Mouse (Mus musculus): ENCODE data around the gene Ptk7.

Ptk7 gene

DNA sequence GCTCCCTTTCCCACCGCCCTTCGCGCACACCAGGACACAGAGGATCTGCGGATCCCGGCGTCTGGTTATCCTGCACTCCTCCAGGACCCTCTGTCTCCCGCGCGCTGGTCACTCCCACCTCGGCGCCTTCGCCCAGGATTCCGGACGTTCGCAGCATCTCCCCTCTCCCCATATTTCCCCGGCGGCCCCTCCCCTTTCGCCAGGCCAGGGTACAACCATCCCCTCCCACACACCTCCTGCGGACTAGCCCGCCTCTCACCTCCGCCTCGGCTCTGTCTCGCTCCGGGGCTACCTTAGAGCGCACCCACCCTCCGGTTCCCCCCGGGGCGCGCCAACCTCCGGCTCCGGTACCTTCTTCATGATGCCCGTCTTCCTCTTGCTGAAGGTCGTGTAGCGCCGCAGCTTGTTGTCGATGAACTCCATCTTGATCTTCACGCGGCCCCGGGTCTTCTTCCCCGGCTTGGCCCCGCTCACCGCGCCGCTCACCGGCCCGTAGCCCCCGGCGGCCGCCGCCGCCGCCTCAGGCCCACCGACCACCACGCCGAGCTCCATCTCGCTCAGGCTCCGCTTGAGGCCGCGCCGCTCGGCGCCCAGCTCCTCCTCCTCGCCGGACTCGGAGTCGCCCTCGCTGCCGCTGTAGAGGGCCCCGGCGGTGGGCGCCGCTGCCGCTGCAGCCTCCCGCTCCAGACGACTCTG, 74.2 kb downstream of the Ptk7 start:
- peak; percentile 52 for DNase-seq

- no peak for DNase-seq
Measured at GRCm38 (mm10) chr17:46554646-46554976, 74.7 kb downstream of the Ptk7 start.

- DNase-seq: peak; percentile 19
Measured at GRCm38 (mm10) chr17:46553926-46554325, 75.4 kb downstream of the Ptk7 start.

DNA sequence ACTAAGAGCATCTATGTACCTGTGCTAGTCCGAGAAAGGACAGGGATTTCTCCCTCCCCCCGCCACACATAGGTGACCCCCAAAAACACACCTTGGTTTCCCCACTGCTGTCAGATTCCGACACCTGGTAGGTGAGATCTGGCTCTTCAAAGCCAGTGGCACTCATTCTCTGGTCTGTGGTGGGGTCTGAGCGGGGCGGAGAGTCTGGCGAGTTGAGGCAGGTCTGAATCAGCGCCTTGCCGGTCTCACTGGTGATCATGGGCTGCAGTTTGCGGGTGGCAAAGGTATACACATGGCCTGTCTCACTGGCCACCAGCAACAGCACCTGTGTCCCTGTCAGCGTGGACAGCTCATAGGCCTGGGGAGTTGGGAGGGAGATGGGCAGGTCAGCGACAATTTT, 75.8 kb downstream of the Ptk7 start:
- DNase-seq: no peak

GRCm38 (mm10) chr17:46552841-46553423, 76.4 kb downstream of the Ptk7 start:
- DNase-seq: peak; percentile 83

GRCm38 (mm10) chr17:46552151-46552550, 77.2 kb downstream of the Ptk7 start:
- no peak for DNase-seq

DNA sequence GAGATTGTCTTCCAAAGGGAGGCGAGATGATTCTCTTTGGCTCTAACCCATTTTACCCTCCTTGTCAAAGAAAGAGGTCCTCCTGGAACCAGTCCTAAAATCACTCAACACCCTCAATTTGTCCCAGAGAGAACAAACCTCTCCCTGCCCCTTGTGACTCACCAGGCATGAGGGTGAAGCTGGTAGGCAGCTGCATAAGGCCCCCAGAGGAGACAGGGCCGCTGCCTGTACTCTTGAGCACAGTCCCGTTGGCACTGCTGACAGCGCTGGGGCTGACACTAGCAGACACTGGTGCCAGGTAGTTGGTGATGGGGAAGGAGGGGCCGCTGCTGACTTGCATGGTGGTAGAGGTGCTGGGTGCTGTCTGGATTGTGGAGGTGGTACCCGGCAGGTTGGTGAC, 77.9 kb downstream of the Ptk7 start:
- peak; percentile 23 for DNase-seq

- DNase-seq: no peak
Measured at GRCm38 (mm10) chr17:46550904-46551303, 78.4 kb downstream of the Ptk7 start.

DNA sequence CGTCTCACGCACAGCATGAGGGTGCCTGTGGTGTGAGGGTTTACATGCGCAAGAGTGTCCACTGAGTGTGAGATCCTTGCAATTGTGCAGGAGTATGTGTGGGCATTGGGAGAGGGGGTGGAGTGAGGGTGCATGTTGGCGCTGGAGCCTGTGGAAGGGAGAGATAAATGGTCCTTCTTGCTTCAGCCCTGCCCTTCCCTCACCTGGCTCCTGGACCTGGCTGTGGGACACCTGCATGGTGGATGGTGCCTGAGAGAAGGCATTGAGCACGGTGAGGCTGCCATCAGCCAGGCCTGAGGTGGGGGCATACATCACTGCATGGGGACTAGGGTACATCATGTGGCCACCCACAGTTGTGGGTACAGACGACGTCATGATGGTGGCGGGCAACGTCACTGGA, 79.7 kb downstream of the Ptk7 start:
- no peak for DNase-seq

DNA sequence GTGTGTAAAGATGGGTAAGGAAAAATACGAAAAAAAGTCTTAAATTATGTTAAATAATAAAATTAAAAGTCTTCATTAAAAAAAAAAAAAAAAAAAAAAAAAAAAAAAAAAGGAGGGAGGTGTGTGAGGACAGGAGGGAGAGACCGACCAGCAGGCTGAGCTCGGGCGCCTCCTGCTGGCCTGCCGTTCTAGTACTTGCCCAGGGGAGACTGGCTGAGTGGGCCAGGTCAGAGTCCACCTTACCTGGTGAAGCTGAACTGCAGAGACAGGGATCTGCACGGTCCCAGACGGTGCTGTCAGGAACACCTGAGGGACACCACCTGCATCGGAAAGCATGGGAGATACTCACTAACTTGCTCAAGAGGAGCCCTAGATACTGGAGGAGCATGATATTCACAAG, 80.1 kb downstream of the Ptk7 start:
- peak; percentile 48 for DNase-seq

DNA sequence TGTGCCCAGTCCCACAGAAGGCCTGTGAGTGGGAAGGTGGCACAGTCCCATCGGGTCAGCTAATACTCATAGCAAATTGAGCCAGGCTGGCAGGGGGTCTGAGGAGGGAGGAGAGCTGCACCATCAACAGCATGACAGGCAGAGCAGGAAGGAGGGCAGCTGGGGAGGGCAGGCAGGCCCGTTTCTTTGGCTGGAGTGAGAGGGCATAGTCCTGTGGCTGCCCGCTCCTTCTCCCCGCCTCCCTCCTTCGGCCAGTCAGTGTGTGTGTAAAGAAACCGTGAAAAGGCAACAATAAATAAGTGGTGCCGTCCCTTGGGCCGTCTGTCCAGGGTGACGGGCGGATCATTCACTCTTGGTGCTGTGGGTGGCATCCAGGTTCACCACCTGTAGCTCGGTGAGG, 80.6 kb downstream of the Ptk7 start:
- DNase-seq: no peak

GRCm38 (mm10) chr17:46547923-46548322, 81.4 kb downstream of the Ptk7 start:
- no peak for DNase-seq

DNA sequence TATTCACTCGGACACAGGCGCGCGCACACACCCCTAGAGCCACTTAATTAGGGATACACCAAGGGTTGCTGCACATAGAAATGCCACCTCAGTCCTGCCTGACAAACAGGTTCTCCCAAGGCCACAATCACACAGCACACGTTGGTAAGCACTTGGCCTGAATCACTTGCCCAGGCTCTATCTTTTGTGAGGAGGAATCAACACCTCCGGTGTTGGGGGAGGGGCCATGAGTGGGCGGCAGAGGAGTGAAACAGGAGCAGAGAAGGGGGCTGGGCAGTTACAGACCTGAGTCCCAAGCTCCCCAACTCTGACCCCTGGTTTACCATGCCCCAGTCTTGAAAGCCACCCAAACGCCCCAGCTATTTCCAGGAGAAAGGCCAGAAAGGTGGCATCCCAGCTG, 82.3 kb downstream of the Ptk7 start:
- no peak for DNase-seq

DNA sequence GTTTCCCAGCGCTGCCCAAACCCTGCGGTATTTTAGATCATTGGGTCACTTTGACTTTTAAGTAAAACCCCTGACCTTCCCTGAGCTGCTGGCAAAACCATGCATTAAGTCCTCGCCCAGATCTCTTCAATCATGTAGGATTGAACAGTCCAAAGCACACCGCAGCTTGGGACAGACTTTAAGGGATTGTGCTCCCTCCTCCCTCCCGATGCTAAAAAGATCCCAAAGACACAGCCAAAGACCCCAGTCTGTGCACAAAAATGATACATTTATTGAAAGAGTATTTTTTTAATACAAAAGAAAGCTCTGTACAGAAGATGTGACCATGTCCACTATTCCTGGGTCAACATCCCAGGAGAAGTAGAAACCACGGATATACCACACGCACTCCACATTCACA, 82.7 kb downstream of the Ptk7 start:
- no peak for DNase-seq

DNA sequence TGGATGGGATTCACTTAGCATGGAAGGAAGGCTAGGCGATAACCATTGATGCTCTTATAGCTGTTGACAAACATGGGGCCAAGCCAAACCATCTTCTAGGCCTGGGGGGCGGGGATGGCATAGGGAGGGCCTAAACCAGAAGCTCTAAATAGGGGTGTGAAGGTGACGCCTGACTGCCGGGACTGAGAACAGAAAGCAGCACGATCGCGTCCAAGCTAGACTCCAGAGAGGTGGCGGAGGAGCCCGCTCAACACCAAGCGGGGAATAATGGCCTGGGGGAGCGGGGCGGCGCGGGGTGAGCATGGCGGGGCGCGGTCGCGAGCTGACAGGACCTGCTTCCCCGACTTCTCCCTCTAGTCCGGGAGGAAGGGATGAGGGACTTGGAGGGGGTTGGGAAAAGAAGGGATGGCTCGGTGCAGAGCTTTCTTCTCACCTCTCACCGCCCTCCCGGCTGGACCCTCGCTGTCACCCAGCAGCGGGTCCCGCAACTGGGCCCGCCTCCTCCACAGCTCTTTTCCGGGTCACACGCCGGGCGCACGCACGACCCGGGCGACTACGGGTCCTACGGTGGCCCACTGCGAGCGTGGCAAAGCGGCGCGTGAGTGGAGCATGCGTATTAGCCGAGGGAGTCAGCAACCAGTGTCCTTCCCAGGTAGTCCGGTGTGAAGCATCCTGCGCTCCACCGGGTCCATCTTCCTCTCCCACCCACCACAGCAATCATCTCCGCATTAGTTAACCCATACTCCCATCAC, 83.3 kb downstream of the Ptk7 start, which contains the start of gene Cul9:
TSS of gene Cul9 (minus strand) at position 576 of the 752 bp plus-strand sequence.
- DNase-seq: peak; percentile 88

DNA sequence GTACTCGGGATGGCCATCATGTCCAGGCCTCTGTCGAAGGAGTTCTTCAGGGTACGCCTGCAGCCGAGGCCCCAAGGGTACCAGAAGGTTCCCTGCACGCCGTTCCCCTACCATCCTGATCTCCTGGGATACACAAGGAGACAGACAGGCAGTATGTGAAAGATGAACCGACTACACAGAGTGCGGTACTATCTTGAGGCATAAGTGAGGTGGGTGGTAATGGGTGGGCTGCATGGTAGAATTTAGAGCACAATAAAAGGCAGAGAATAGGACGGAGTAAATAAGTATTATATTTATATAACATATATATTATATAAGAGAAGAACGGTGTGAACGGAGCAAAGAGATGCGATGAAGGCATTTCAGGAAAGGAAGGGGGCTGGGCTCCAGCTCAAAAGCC, 85.6 kb downstream of the Ptk7 start:
- no peak for DNase-seq

- peak; percentile 75 for DNase-seq
Measured at GRCm38 (mm10) chr17:46525579-46526307, 103.6 kb downstream of the Ptk7 start.

- DNase-seq: no peak
Measured at GRCm38 (mm10) chr17:46525065-46525464, 104.2 kb downstream of the Ptk7 start.

- DNase-seq: no peak
Measured at GRCm38 (mm10) chr17:46521963-46522668, 107.2 kb downstream of the Ptk7 start.

- DNase-seq: no peak
Measured at GRCm38 (mm10) chr17:46521174-46521573, 108.1 kb downstream of the Ptk7 start.

- DNase-seq: no peak
Measured at GRCm38 (mm10) chr17:46520385-46520979, 108.8 kb downstream of the Ptk7 start.

DNA sequence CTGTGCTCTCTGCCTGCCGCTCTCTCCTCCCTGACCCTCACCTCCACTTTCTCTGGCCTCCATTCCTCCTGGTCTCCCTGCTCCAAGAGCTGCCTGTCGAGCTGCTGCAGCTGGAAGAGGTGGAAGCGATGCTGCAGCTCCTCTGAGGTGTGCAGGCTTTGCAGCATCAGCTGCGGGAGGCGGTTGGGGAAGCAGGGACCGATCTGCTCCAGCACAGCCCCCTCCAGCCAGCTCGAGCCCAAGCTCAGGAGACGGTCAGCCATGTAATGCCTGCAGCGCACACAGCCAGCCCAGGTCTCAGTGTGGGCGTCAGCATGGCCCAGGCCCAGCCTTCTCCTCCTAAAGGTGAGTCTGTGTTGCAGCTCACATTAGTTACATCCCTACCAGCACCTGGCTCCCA, 109.3 kb downstream of the Ptk7 start:
- DNase-seq: no peak
